Mouse (Mus musculus): ENCODE results near the gene Zfp28. TPM values are rescaled to one million over a fixed set of nuclear protein-coding genes. Genes with fewer than 3 reads are reported as not detected.
"Not testable (repeated sequence)": the region's sequence is repeated elsewhere in the genome, so short reads cannot be mapped to it uniquely, and the experiment has no call there.

Gene Zfp28
- total RNA-seq (2017) = 1.4 and 2.1 TPM in 2 replicates

- ATAC-seq (replicated peaks; ENCODE audit: low read depth, poor library complexity, severe bottlenecking) = peak; percentile 98
These were observed at the start of gene Zfp28 for GRCm38 (mm10) chr7:6383044-6383455. TSS of gene Zfp28 (plus strand) at chr7:6383295.

- no peak for ATAC-seq (replicated peaks; ENCODE audit: low read depth, poor library complexity, severe bottlenecking)
These were observed 43.2 kb upstream of the Zfp28 start for GRCm38 (mm10) chr7:6339865-6340264.

- ATAC-seq (replicated peaks; ENCODE audit: low read depth, poor library complexity, severe bottlenecking) = peak; percentile 94
These were observed 39.5 kb upstream of the Zfp28 start, which contains the start of gene Gm3854 for GRCm38 (mm10) chr7:6343501-6344071. TSS of gene Gm3854 (plus strand) at chr7:6343759.

GRCm38 (mm10) chr7:6344124-6344523 lies 39.0 kb upstream of the Zfp28 start:
- no peak for ATAC-seq (replicated peaks; ENCODE audit: low read depth, poor library complexity, severe bottlenecking)

- ATAC-seq (replicated peaks; ENCODE audit: low read depth, poor library complexity, severe bottlenecking) = no peak
These were observed 25.0 kb upstream of the Zfp28 start for GRCm38 (mm10) chr7:6358121-6358520.

- ATAC-seq (replicated peaks; ENCODE audit: low read depth, poor library complexity, severe bottlenecking) = no peak
These were observed 24.0 kb upstream of the Zfp28 start for GRCm38 (mm10) chr7:6358937-6359590.

GRCm38 (mm10) chr7:6360477-6361060 lies 22.5 kb upstream of the Zfp28 start:
- ATAC-seq (replicated peaks; ENCODE audit: low read depth, poor library complexity, severe bottlenecking) = no peak

- no peak for ATAC-seq (replicated peaks; ENCODE audit: low read depth, poor library complexity, severe bottlenecking)
These were observed 21.3 kb upstream of the Zfp28 start for GRCm38 (mm10) chr7:6361756-6362155.

- peak; percentile 77 for ATAC-seq (replicated peaks; ENCODE audit: low read depth, poor library complexity, severe bottlenecking)
These were observed 20.6 kb upstream of the Zfp28 start for GRCm38 (mm10) chr7:6362268-6363046.

GRCm38 (mm10) chr7:6363047-6363488 lies 20.0 kb upstream of the Zfp28 start, which contains the start of gene Zfp78:
TSS of gene Zfp78 (plus strand) at chr7:6363280.
- ATAC-seq (replicated peaks; ENCODE audit: low read depth, poor library complexity, severe bottlenecking) = peak; percentile 67

GRCm38 (mm10) chr7:6364761-6365160 lies 18.3 kb upstream of the Zfp28 start:
- ATAC-seq (replicated peaks; ENCODE audit: low read depth, poor library complexity, severe bottlenecking) = no peak

- ATAC-seq (replicated peaks; ENCODE audit: low read depth, poor library complexity, severe bottlenecking) = no peak
These were observed 15.9 kb upstream of the Zfp28 start for GRCm38 (mm10) chr7:6367185-6367584.

- ATAC-seq (replicated peaks; ENCODE audit: low read depth, poor library complexity, severe bottlenecking) = not testable (repeated sequence)
These were observed 14.9 kb upstream of the Zfp28 start for GRCm38 (mm10) chr7:6368146-6368545.

GRCm38 (mm10) chr7:6369460-6369859 lies 13.6 kb upstream of the Zfp28 start:
- no peak for ATAC-seq (replicated peaks; ENCODE audit: low read depth, poor library complexity, severe bottlenecking)

- no peak for ATAC-seq (replicated peaks; ENCODE audit: low read depth, poor library complexity, severe bottlenecking)
These were observed 10.1 kb upstream of the Zfp28 start for GRCm38 (mm10) chr7:6372993-6373392.

GRCm38 (mm10) chr7:6378441-6378840 lies 4.7 kb upstream of the Zfp28 start:
- ATAC-seq (replicated peaks; ENCODE audit: low read depth, poor library complexity, severe bottlenecking) = no peak

- ATAC-seq (replicated peaks; ENCODE audit: low read depth, poor library complexity, severe bottlenecking) = no peak
These were observed 1.7 kb upstream of the Zfp28 start for GRCm38 (mm10) chr7:6381431-6381830.

GRCm38 (mm10) chr7:6384011-6384410 lies 916 bp downstream of the Zfp28 start:
- no peak for ATAC-seq (replicated peaks; ENCODE audit: low read depth, poor library complexity, severe bottlenecking)

- ATAC-seq (replicated peaks; ENCODE audit: low read depth, poor library complexity, severe bottlenecking) = no peak
These were observed 3.9 kb downstream of the Zfp28 start for GRCm38 (mm10) chr7:6386995-6387394.

- no peak for ATAC-seq (replicated peaks; ENCODE audit: low read depth, poor library complexity, severe bottlenecking)
These were observed 5.9 kb downstream of the Zfp28 start for GRCm38 (mm10) chr7:6388971-6389370.

- peak; percentile 39; the same call in 1 of the 2 replicates for ATAC-seq (replicated peaks; ENCODE audit: low read depth, poor library complexity, severe bottlenecking)
These were observed 6.4 kb downstream of the Zfp28 start for GRCm38 (mm10) chr7:6389449-6389848.

Data from common myeloid progenitor, adult 5-6 weeks (primary cell).